Mouse (Mus musculus): ENCODE results near the gene Card10.

Card10 gene

GRCm38 (mm10) chr15:78736681-78737100, 66.2 kb downstream of the Card10 start:
- DNase-seq (ENCODE audit: low read depth in 2 of 2, low spot score in 2 of 2): no peak

GRCm38 (mm10) chr15:78736181-78736579, 66.7 kb downstream of the Card10 start:
- no peak for DNase-seq (ENCODE audit: low read depth in 2 of 2, low spot score in 2 of 2)

GRCm38 (mm10) chr15:78735431-78736180, 67.2 kb downstream of the Card10 start:
- no peak for DNase-seq (ENCODE audit: low read depth in 2 of 2, low spot score in 2 of 2)

- no peak for DNase-seq (ENCODE audit: low read depth in 2 of 2, low spot score in 2 of 2)
Observed at GRCm38 (mm10) chr15:78731830-78732229, 71.0 kb downstream of the Card10 start.

- no peak for DNase-seq (ENCODE audit: low read depth in 2 of 2, low spot score in 2 of 2)
Observed at GRCm38 (mm10) chr15:78730315-78731049, 72.4 kb downstream of the Card10 start.

GRCm38 (mm10) chr15:78726697-78727096, 76.1 kb downstream of the Card10 start:
- DNase-seq (ENCODE audit: low read depth in 2 of 2, low spot score in 2 of 2): no peak
